ENCODE assay signal across 9 mouse cellular contexts in the genomic region with DNA sequence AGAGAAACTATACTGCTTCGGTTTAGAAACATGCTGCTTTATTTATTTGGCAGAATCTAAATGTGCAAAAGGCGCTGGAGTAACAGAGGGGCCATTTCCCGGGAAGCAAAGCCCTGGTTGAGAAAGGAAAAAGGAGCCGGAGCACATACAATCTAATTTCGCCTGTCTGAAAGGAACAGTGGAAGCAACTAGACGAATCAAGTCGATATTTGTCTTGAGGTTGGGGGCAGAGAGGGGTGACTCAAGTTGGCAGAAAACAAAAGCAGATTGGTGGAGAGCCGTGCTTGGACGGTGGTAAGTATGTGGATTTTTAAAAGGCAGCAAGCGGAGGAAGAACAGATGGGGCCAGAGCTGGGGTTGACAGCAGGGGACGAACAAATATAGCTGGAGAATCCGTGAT. TPM values are rescaled to one million over a fixed set of nuclear protein-coding genes. Genes with fewer than 3 reads are reported as not detected.
DNase-seq lines count a peak whose midpoint lies in the region; ATAC-seq and TF ChIP-seq lines count a peak whose summit lies in the region.
"Had no signal": no experiment of that assay in that cellular context is flagged by ENCODE, and none has a peak within 500 bp of the region (broad histone marks: within the 10 kb centered on the region; RNA-seq: fewer than 3 reads in every experiment).

No protein-coding gene starts in this region.

- H3K4me1 ChIP-seq in forebrain, embryonic 15.5 days: peaks cover 62% of the 10 kb centered on the region
- H3K4me1 ChIP-seq in neural tube, embryonic 11.5 days (ENCODE audit: control insufficient read depth, insufficient read depth, low read length): peaks cover 20% of the 10 kb centered on the region
- H3K4me1 ChIP-seq: liver, embryonic 12.5 days had no signal

- no peak overlapping the region for H3K4me3 ChIP-seq in layer of hippocampus, adult 2 months
- no peak overlapping the region for H3K4me3 ChIP-seq in forebrain, embryonic 15.5 days
- H3K4me3 ChIP-seq in neural tube, embryonic 11.5 days (ENCODE audit: low read depth, low read length): no peak overlapping the region
- H3K4me3 ChIP-seq: liver, embryonic 12.5 days had no signal

- no peaks in the 10 kb centered on the region for H3K27me3 ChIP-seq in forebrain, embryonic 15.5 days
- H3K27me3 ChIP-seq in neural tube, embryonic 11.5 days (ENCODE audit: control insufficient read depth, insufficient read depth, low read length): no peaks in the 10 kb centered on the region
- H3K27me3 ChIP-seq: liver, embryonic 12.5 days had no signal

- ATAC-seq in forebrain, embryonic 15.5 days (replicated peaks): peak; percentile 34; the same call in 1 of the 2 replicates
- ATAC-seq in neural tube, embryonic 11.5 days (ENCODE audit: insufficient read depth, low FRiP score, low TSS enrichment): no peak
- ATAC-seq: liver, embryonic 12.5 days had no signal

- peak overlapping the region; percentile 11; the same call in 1 of the 2 replicates for H3K4me2 ChIP-seq in forebrain, embryonic 15.5 days (replicated peaks)
- H3K4me2 ChIP-seq in neural tube, embryonic 11.5 days (ENCODE audit: low read depth): no peak overlapping the region
- H3K4me2 ChIP-seq: liver, embryonic 12.5 days had no signal

- no peaks in the 10 kb centered on the region for H3K36me3 ChIP-seq in forebrain, embryonic 15.5 days
- H3K36me3 ChIP-seq in neural tube, embryonic 11.5 days (ENCODE audit: control insufficient read depth, insufficient read depth, low read length): no peaks in the 10 kb centered on the region
- H3K36me3 ChIP-seq: liver, embryonic 12.5 days had no signal

- WGBS in forebrain, embryonic 15.5 days: 30% methylated on average over 12 of the region's 12 CpGs
- WGBS in neural tube, embryonic 11.5 days: 59% methylated on average over 12 of the region's 12 CpGs

- H3K27ac ChIP-seq in layer of hippocampus, adult 2 months: peak overlapping the region; percentile 74
- peak overlapping the region; percentile 78 for H3K27ac ChIP-seq in forebrain, embryonic 15.5 days (replicated peaks)
- peak overlapping the region; percentile 31; the same call in 1 of the 2 replicates for H3K27ac ChIP-seq in neural tube, embryonic 11.5 days (ENCODE audit: low read depth, low read length)
- H3K27ac ChIP-seq: liver, embryonic 12.5 days had no signal

- H3K9me3 ChIP-seq in forebrain, embryonic 15.5 days: no peaks in the 10 kb centered on the region
- no peaks in the 10 kb centered on the region for H3K9me3 ChIP-seq in neural tube, embryonic 11.5 days (ENCODE audit: control insufficient read depth, low read length)
- H3K9me3 ChIP-seq: liver, embryonic 12.5 days had no signal

- no peak for TF ChIP-seq CTCF in layer of hippocampus, adult 2 months (conservative IDR thresholded peaks at IDR 0.05)

- no peak overlapping the region for H3K9ac ChIP-seq in forebrain, embryonic 15.5 days (replicated peaks)
- no peak overlapping the region for H3K9ac ChIP-seq in neural tube, embryonic 11.5 days (ENCODE audit: low read length)
- H3K9ac ChIP-seq: liver, embryonic 12.5 days had no signal

- DNase-seq in layer of hippocampus, adult 2 months (ENCODE audit: low spot score in 2 of 2): no peak
- DNase-seq in layer of hippocampus, postnatal 10 days (ENCODE audit: low spot score in 2 of 2): no peak
- DNase-seq in cerebellum, adult 8-10 months: peak; percentile 75
- no peak for DNase-seq in neural tube, embryonic 11.5 days (ENCODE audit: low spot score)
- DNase-seq in adrenal gland, postnatal 36 days: no peak
- no peak for DNase-seq in gastrocnemius, adult 8-10 months (ENCODE audit: low spot score in 2 of 2)
- no peak for DNase-seq in adrenal gland, postnatal 14 days

RNA-seq across cellular contexts. Expression of a gene that starts 40.7 kb away (rescaled TPM):
- 100 to 1,000 TPM; 303 to 307 TPM for total RNA-seq in layer of hippocampus, adult 2 months (2021)
- total RNA-seq in layer of hippocampus, postnatal 10 days (2021): 100 to 1,000 TPM; 591 to 653 TPM
- polyA plus RNA-seq in forebrain, embryonic 15.5 days (2015; fragmentation: Nextera tagmentation; extraction: Ambion mirVana): 356 and 370 TPM in 2 replicates
- polyA plus RNA-seq in neural tube, embryonic 11.5 days (2014; fragmentation: Nextera tagmentation; extraction: Ambion mirVana): 163 and 193 TPM in 2 replicates
- total RNA-seq in adrenal gland, postnatal 36 days (2021): 10 to 100 TPM; 37.5 to 40.2 TPM
- 10 to 100 TPM in 2 of 4 experiments, 1 to 10 TPM in 2; 6.7 to 12.6 (median 10.2) TPM for total RNA-seq in gastrocnemius, adult 8-10 months (2022)
- 40.9 and 43.6 TPM in 2 replicates for total RNA-seq in adrenal gland, postnatal 14 days (2021)
